Mouse (Mus musculus) forebrain, postnatal 0 days (tissue): ENCODE results near the gene Grid2ip. TPM values are rescaled to one million over a fixed set of nuclear protein-coding genes. Genes with fewer than 3 reads are reported as not detected.

Source experiments
- ATAC-seq: fragments of 200-750 bp; cut with Nextera tagmentation; 2 replicates; pipeline ENCODE4 v1.8.0; 2017; ENCODE audit warnings: mild to moderate bottlenecking, moderate library complexity
- DNase-seq: peaks from one replicate; pipeline ENCODE4 v3.0.0-alpha.2; 2015
- H3K27ac ChIP-seq: fragments of 300-500 bp; sonication (generic); 2 replicates; pipeline ENCODE4 v1.5.1; 2014; ENCODE audit warnings: low read depth, mild to moderate bottlenecking, antibody characterized with exemption, low read length, moderate library complexity, mixed read lengths
- H3K27me3 ChIP-seq: fragments of 300-500 bp; sonication (generic); 2 replicates; pipeline ENCODE4 v1.6.1; 2014; ENCODE audit warnings: mild to moderate bottlenecking, low read length, mixed read lengths; ENCODE audit not compliant: insufficient read depth
- H3K36me3 ChIP-seq: fragments of 300-500 bp; sonication (generic); 2 replicates; pipeline ENCODE4 v1.6.1; 2014; ENCODE audit warnings: mild to moderate bottlenecking, moderate library complexity; ENCODE audit not compliant: insufficient read depth
- H3K4me1 ChIP-seq: fragments of 300-500 bp; sonication (generic); 2 replicates; pipeline ENCODE4 v1.6.1; 2014; ENCODE audit warnings: antibody characterized with exemption; ENCODE audit not compliant: insufficient read depth
- H3K4me2 ChIP-seq: fragments of 300-500 bp; sonication (generic); 2 replicates; pipeline ENCODE4 v1.6.1; 2014; ENCODE audit warnings: low read depth, mild to moderate bottlenecking, moderate library complexity
- H3K4me3 ChIP-seq: fragments of 300-500 bp; sonication (generic); 2 replicates; pipeline ENCODE4 v1.5.1; 2014; ENCODE audit warnings: low read depth, low read length, mixed read lengths
- H3K9ac ChIP-seq: fragments of 300-500 bp; sonication (generic); 2 replicates; pipeline ENCODE4 v1.6.1; 2014; ENCODE audit warnings: mild to moderate bottlenecking
- H3K9me3 ChIP-seq: fragments of 300-500 bp; sonication (generic); 2 replicates; pipeline ENCODE4 v1.6.1; 2016; ENCODE audit warnings: low read length
- CTCF ChIP-seq: sonication (generic); IDR thresholded peaks from 2 replicates; pipeline ENCODE4 v1.5.1; 2016; ENCODE audit warnings: antibody characterized with exemption, control low read depth, low read depth
- WGBS: fragments of 180-500 bp; shearing (Covaris S2); extraction: QIAGEN DNeasy Blood & Tissue Kit; methylation state at CpG from one replicate; pipeline ENCODE4 v1.1.7; 2014; 5-methylcytosine and 5-hydroxymethylcytosine counted together
- polyA plus RNA-seq: library from polyadenylated mRNA; unstranded; fragments of >200 nt; fragmentation: Nextera tagmentation; extraction: Ambion mirVana; gene quantifications from 2 replicates; pipeline ENCODE4 v1.2.1, GENCODE M21; 2015
- total RNA-seq: library from RNA; depleted of rRNA; stranded (reverse); fragments of >200 nt; gene quantifications from 2 replicates; pipeline ENCODE4 v1.2.3, GENCODE M21; 2014

Grid2ip gene
- total and polyA plus RNA-seq, 2 experiments from 2014 or later = 0.88 to 1.8 TPM

GRCm38 (mm10) chr5:143335089-143335460 lies 22.1 kb upstream of the Grid2ip start:
- no peak overlapping the region for H3K27ac ChIP-seq
- ATAC-seq (no peak), DNase-seq (no peak)
- H3K9me3 ChIP-seq = no peaks in the 10 kb centered on the region
- 80% methylated on average over 7 of the region's 7 CpGs for WGBS
- H3K4me1 ChIP-seq = no peaks in the 10 kb centered on the region
- no peak overlapping the region for H3K4me2 ChIP-seq
- no peak for TF ChIP-seq CTCF
- H3K9ac ChIP-seq = no peak overlapping the region
- H3K36me3 ChIP-seq = no peaks in the 10 kb centered on the region
- H3K4me3 ChIP-seq = no peak overlapping the region
- H3K27me3 ChIP-seq = 0 out of 2 replicates have a peak, but pooled peaks cover 3% of the 10 kb centered on the region

- no peak overlapping the region for H3K4me3 ChIP-seq
- no peak overlapping the region for H3K27ac ChIP-seq
- TF ChIP-seq CTCF = peak; percentile 67
- WGBS = 65% methylated on average over 6 of the region's 6 CpGs
- H3K36me3 ChIP-seq = no peaks in the 10 kb centered on the region
- no peak overlapping the region for H3K9ac ChIP-seq
- H3K9me3 ChIP-seq = no peaks in the 10 kb centered on the region
- DNase-seq (peak; percentile 45), ATAC-seq (no peak)
- 0 out of 2 replicates have a peak, but pooled peaks cover 3% of the 10 kb centered on the region for H3K27me3 ChIP-seq
- H3K4me2 ChIP-seq = no peak overlapping the region
- no peaks in the 10 kb centered on the region for H3K4me1 ChIP-seq
Observed at GRCm38 (mm10) chr5:143336559-143336958, 20.6 kb upstream of the Grid2ip start.

- Histone ChIP-seq H3K4me2 (no peak overlapping the region), H3K27ac (no peak overlapping the region), H3K27me3 (0 out of 2 replicates have a peak, but pooled peaks cover 3% of the 10 kb centered on the region), H3K36me3 (no peaks in the 10 kb centered on the region), H3K4me1 (no peaks in the 10 kb centered on the region), H3K9me3 (no peaks in the 10 kb centered on the region), H3K9ac (no peak overlapping the region), H3K4me3 (no peak overlapping the region)
- no peak for TF ChIP-seq CTCF
- DNase-seq (no peak), ATAC-seq (no peak)
- whole genome bisulfite sequencing = 57% methylated on average over 6 of the region's 6 CpGs
Observed at GRCm38 (mm10) chr5:143339603-143340002, 17.5 kb upstream of the Grid2ip start.

- no peak overlapping the region for H3K4me2 ChIP-seq
- H3K9me3 ChIP-seq = 0 out of 2 replicates have a peak, but pooled peaks cover 3% of the 10 kb centered on the region
- no peaks in the 10 kb centered on the region for H3K36me3 ChIP-seq
- TF ChIP-seq CTCF = no peak
- WGBS = 39% methylated on average over 8 of the region's 8 CpGs
- no peak overlapping the region for H3K4me3 ChIP-seq
- no peaks in the 10 kb centered on the region for H3K4me1 ChIP-seq
- H3K27me3 ChIP-seq = no peaks in the 10 kb centered on the region
- ATAC-seq (peak; percentile 51), DNase-seq (peak; percentile 25)
- H3K9ac ChIP-seq = no peak overlapping the region
- no peak overlapping the region for H3K27ac ChIP-seq
Observed at GRCm38 (mm10) chr5:143346367-143346766, 10.8 kb upstream of the Grid2ip start.

- Histone ChIP-seq H3K27ac (no peak overlapping the region), H3K4me3 (no peak overlapping the region), H3K36me3 (no peaks in the 10 kb centered on the region), H3K9ac (no peak overlapping the region), H3K4me2 (no peak overlapping the region), H3K27me3 (peaks cover 3% of the 10 kb centered on the region; the same call in 1 of the 2 replicates), H3K9me3 (0 out of 2 replicates have a peak, but pooled peaks cover 3% of the 10 kb centered on the region), H3K4me1 (no peaks in the 10 kb centered on the region)
- 38% methylated on average over 5 of the region's 5 CpGs for whole genome bisulfite sequencing
- DNase-seq = no peak
- no peak for ATAC-seq
- TF ChIP-seq CTCF = no peak
Observed at GRCm38 (mm10) chr5:143356017-143356416, 1.1 kb upstream of the Grid2ip start.

GRCm38 (mm10) chr5:143357564-143357963 lies 426 bp downstream of the Grid2ip start:
- ATAC-seq (no peak), DNase-seq (no peak)
- Histone ChIP-seq H3K4me2 (peak overlapping the region; percentile 43), H3K4me3 (peak overlapping the region; percentile 12; the same call in 1 of the 2 replicates), H3K4me1 (no peaks in the 10 kb centered on the region), H3K36me3 (no peaks in the 10 kb centered on the region), H3K9me3 (0 out of 2 replicates have a peak, but pooled peaks cover 1% of the 10 kb centered on the region), H3K27me3 (peaks cover 3% of the 10 kb centered on the region; the same call in 1 of the 2 replicates), H3K9ac (peak overlapping the region; percentile 25; the same call in 1 of the 2 replicates), H3K27ac (no peak overlapping the region)
- 5% methylated on average over 28 of the region's 28 CpGs for WGBS
- no peak for TF ChIP-seq CTCF

GRCm38 (mm10) chr5:143359263-143359662 lies 2.1 kb downstream of the Grid2ip start:
- DNase-seq (no peak), ATAC-seq (no peak)
- peaks cover 3% of the 10 kb centered on the region; the same call in 1 of the 2 replicates for H3K27me3 ChIP-seq
- TF ChIP-seq CTCF = no peak
- no peak overlapping the region for H3K4me3 ChIP-seq
- 0 out of 2 replicates have a peak, but pooled peaks cover 3% of the 10 kb centered on the region for H3K4me1 ChIP-seq
- no peak overlapping the region for H3K27ac ChIP-seq
- H3K36me3 ChIP-seq = no peaks in the 10 kb centered on the region
- H3K4me2 ChIP-seq = no peak overlapping the region
- no peak overlapping the region for H3K9ac ChIP-seq
- WGBS = 38% methylated on average over 7 of the region's 7 CpGs
- no peaks in the 10 kb centered on the region for H3K9me3 ChIP-seq
